Mouse (Mus musculus) kidney, embryonic 16.5 days (tissue): ENCODE data around the gene Llgl2. TPM values are rescaled to one million over a fixed set of nuclear protein-coding genes. Genes with fewer than 3 reads are reported as not detected.

ENCODE experiments used
- ATAC-seq: fragments of 200-750 bp; cut with Nextera tagmentation; 2 replicates; pipeline ENCODE4 v1.8.0; 2017; ENCODE audit warnings: moderate TSS enrichment; ENCODE audit not compliant: low FRiP score, low TSS enrichment
- H3K27ac ChIP-seq: fragments of 300-500 bp; sonication (generic); 2 replicates; pipeline ENCODE4 v1.5.1; 2014; ENCODE audit warnings: low read length
- H3K27me3 ChIP-seq: fragments of 300-500 bp; sonication (generic); 2 replicates; pipeline ENCODE4 v1.6.1; 2014; ENCODE audit warnings: low read length, control low read depth, mixed read lengths; ENCODE audit not compliant: insufficient read depth
- H3K36me3 ChIP-seq: fragments of 300-500 bp; sonication (generic); 2 replicates; pipeline ENCODE4 v1.6.1; 2014; ENCODE audit warnings: low read length, control low read depth, mixed read lengths; ENCODE audit not compliant: insufficient read depth
- H3K4me1 ChIP-seq: fragments of 300-500 bp; sonication (generic); 2 replicates; pipeline ENCODE4 v1.6.1; 2014; ENCODE audit warnings: low read length, control low read depth, mixed read lengths; ENCODE audit not compliant: insufficient read depth
- H3K4me2 ChIP-seq: fragments of 300-500 bp; sonication (generic); replicated peaks from 2 replicates; pipeline ENCODE4 v1.6.1; 2014; ENCODE audit warnings: low read depth, low read length
- H3K4me3 ChIP-seq: fragments of 300-500 bp; sonication (generic); 2 replicates; pipeline ENCODE4 v1.5.1; 2014; ENCODE audit warnings: mild to moderate bottlenecking, low read length
- H3K9ac ChIP-seq: fragments of 300-500 bp; sonication (generic); replicated peaks from 2 replicates; pipeline ENCODE4 v1.6.1; 2014; ENCODE audit warnings: low read length
- H3K9me3 ChIP-seq: fragments of 300-500 bp; sonication (generic); 2 replicates; pipeline ENCODE4 v1.6.1; 2016; ENCODE audit warnings: low read length, control low read depth
- WGBS: fragments of 180-500 bp; shearing (Covaris S2); extraction: QIAGEN DNeasy Blood & Tissue Kit; methylation state at CpG from one replicate; pipeline ENCODE4 v1.1.7; 2014; 5-methylcytosine and 5-hydroxymethylcytosine counted together
- polyA plus RNA-seq: library from polyadenylated mRNA; unstranded; fragments of >200 nt; fragmentation: Nextera tagmentation; extraction: Ambion mirVana; gene quantifications from 2 replicates; pipeline ENCODE4 v1.2.1, GENCODE M21; 2015

Gene Llgl2
- polyA plus RNA-seq, 1 experiment from 2014 or later: 64.5 TPM

GRCm38 (mm10) chr11:115899486-115900266, 75.8 kb downstream of the Llgl2 start, which contains the start of gene Smim5:
Gene Smim5 (plus strand): TSS chr11:115899966.
- H3K9me3 ChIP-seq: no peaks in the 10 kb centered on the region
- WGBS: 18% methylated on average over 16 of the region's 16 CpGs
- H3K4me1 ChIP-seq: peaks cover 53% of the 10 kb centered on the region
- H3K9ac ChIP-seq: peak within 1 kb of the TSS; percentile 55
- peak within 1 kb of the TSS; percentile 92 for H3K27ac ChIP-seq
- peak; percentile 89 for ATAC-seq
- peak within 1 kb of the TSS; percentile 26 for H3K4me2 ChIP-seq
- H3K4me3 ChIP-seq: peak within 1 kb of the TSS; percentile 19
- no peaks in the 10 kb centered on the region for H3K27me3 ChIP-seq
- 0 out of 2 replicates have a peak, but pooled peaks cover 7% of the 10 kb centered on the region for H3K36me3 ChIP-seq

GRCm38 (mm10) chr11:115900561-115901337, 76.9 kb downstream of the Llgl2 start:
- 55% methylated on average over 8 of the region's 8 CpGs for WGBS
- no peak for ATAC-seq

GRCm38 (mm10) chr11:115901338-115902161, 77.7 kb downstream of the Llgl2 start:
- H3K4me3 ChIP-seq: no peak overlapping the region
- H3K4me1 ChIP-seq: peaks cover 70% of the 10 kb centered on the region
- H3K9me3 ChIP-seq: no peaks in the 10 kb centered on the region
- 85% methylated on average over 9 of the region's 9 CpGs for WGBS
- H3K9ac ChIP-seq: no peak overlapping the region
- no peak for ATAC-seq
- H3K27me3 ChIP-seq: no peaks in the 10 kb centered on the region
- H3K4me2 ChIP-seq: no peak overlapping the region
- no peak overlapping the region for H3K27ac ChIP-seq
- 0 out of 2 replicates have a peak, but pooled peaks cover 2% of the 10 kb centered on the region for H3K36me3 ChIP-seq

More at GRCm38 (mm10) chr11:115900561-115901337, 76.9 kb downstream of the Llgl2 start:
- no peaks in the 10 kb centered on the region for H3K9me3 ChIP-seq
- peak overlapping the region; percentile 19; the same call in 1 of the 2 replicates for H3K4me3 ChIP-seq
- peak overlapping the region; percentile 92; the same call in 1 of the 2 replicates for H3K27ac ChIP-seq
- 0 out of 2 replicates have a peak, but pooled peaks cover 7% of the 10 kb centered on the region for H3K36me3 ChIP-seq
- no peak overlapping the region for H3K9ac ChIP-seq
- no peaks in the 10 kb centered on the region for H3K27me3 ChIP-seq
- peak overlapping the region; percentile 26 for H3K4me2 ChIP-seq
- H3K4me1 ChIP-seq: peaks cover 63% of the 10 kb centered on the region

GRCm38 (mm10) chr11:115902177-115902576, 78.3 kb downstream of the Llgl2 start:
- Histone ChIP-seq H3K4me3 (no peak overlapping the region), H3K4me2 (no peak overlapping the region), H3K36me3 (no peaks in the 10 kb centered on the region), H3K9me3 (no peaks in the 10 kb centered on the region), H3K27ac (peak overlapping the region; percentile 13; the same call in 1 of the 2 replicates), H3K9ac (no peak overlapping the region), H3K27me3 (no peaks in the 10 kb centered on the region), H3K4me1 (peaks cover 76% of the 10 kb centered on the region)
- WGBS: 84% methylated on average over 5 of the region's 5 CpGs
- no peak for ATAC-seq

GRCm38 (mm10) chr11:115902831-115903230, 79.0 kb downstream of the Llgl2 start:
- ATAC-seq: no peak
- Histone ChIP-seq H3K27ac (peak overlapping the region; percentile 13; the same call in 1 of the 2 replicates), H3K27me3 (no peaks in the 10 kb centered on the region), H3K9me3 (no peaks in the 10 kb centered on the region), H3K4me2 (no peak overlapping the region), H3K36me3 (no peaks in the 10 kb centered on the region), H3K9ac (no peak overlapping the region), H3K4me3 (no peak overlapping the region), H3K4me1 (peaks cover 79% of the 10 kb centered on the region)
- WGBS: 71% methylated on average over 1 of the region's 1 CpGs

GRCm38 (mm10) chr11:115903384-115904230, 79.8 kb downstream of the Llgl2 start:
- peaks cover 75% of the 10 kb centered on the region for H3K4me1 ChIP-seq
- no peak overlapping the region for H3K4me2 ChIP-seq
- H3K4me3 ChIP-seq: no peak overlapping the region
- H3K9me3 ChIP-seq: no peaks in the 10 kb centered on the region
- H3K27ac ChIP-seq: peak overlapping the region; percentile 93
- H3K27me3 ChIP-seq: no peaks in the 10 kb centered on the region
- WGBS: 50% methylated on average over 11 of the region's 11 CpGs
- peaks cover 5% of the 10 kb centered on the region; the same call in 1 of the 2 replicates for H3K36me3 ChIP-seq
- no peak for ATAC-seq
- 0 out of 2 replicates have a peak overlapping the region, but pooled peaks have one; percentile 22 for H3K9ac ChIP-seq

- Histone ChIP-seq H3K4me2 (no peak overlapping the region; the same call in 1 of the 2 replicates), H3K36me3 (peaks cover 6% of the 10 kb centered on the region; the same call in 1 of the 2 replicates), H3K4me3 (no peak overlapping the region), H3K27me3 (no peaks in the 10 kb centered on the region), H3K9ac (0 out of 2 replicates have a peak overlapping the region, but pooled peaks have one; percentile 22), H3K4me1 (peaks cover 67% of the 10 kb centered on the region), H3K9me3 (no peaks in the 10 kb centered on the region), H3K27ac (peak overlapping the region; percentile 93)
- 53% methylated on average over 8 of the region's 8 CpGs for WGBS
- no peak for ATAC-seq
Observed at GRCm38 (mm10) chr11:115904231-115904955, 80.5 kb downstream of the Llgl2 start.
